Mouse (Mus musculus) heart, embryonic 16.5 days (tissue): Measurements from ENCODE around the gene Sik1. TPM values are rescaled to one million over a fixed set of nuclear protein-coding genes. Genes with fewer than 3 reads are reported as not detected.
"Not testable (repeated sequence)": the region's sequence is repeated elsewhere in the genome, so short reads cannot be mapped to it uniquely, and the experiment has no call there.

Experiments used
- ATAC-seq: fragments of 200-750 bp; cut with Nextera tagmentation; replicated peaks from 2 replicates; pipeline ENCODE4 v1.8.0; 2017; ENCODE audit warnings: moderate number of reproducible peaks; ENCODE audit not compliant: insufficient read depth, low FRiP score; ENCODE audit errors: extremely low read depth
- H3K27ac ChIP-seq: fragments of 300-500 bp; sonication (generic); 2 replicates; pipeline ENCODE4 v1.5.1; 2014; ENCODE audit warnings: mild to moderate bottlenecking, low read length, control low read depth, moderate library complexity
- H3K27me3 ChIP-seq: fragments of 300-500 bp; sonication (generic); 2 replicates; pipeline ENCODE4 v1.6.1; 2014; ENCODE audit warnings: low read length, mixed read lengths; ENCODE audit not compliant: control insufficient read depth, insufficient read depth
- H3K36me3 ChIP-seq: fragments of 300-500 bp; sonication (generic); 2 replicates; pipeline ENCODE4 v1.6.1; 2014; ENCODE audit not compliant: control insufficient read depth, insufficient read depth
- H3K4me1 ChIP-seq: fragments of 300-500 bp; sonication (generic); 2 replicates; pipeline ENCODE4 v1.6.1; 2014; ENCODE audit warnings: low read length, mixed read lengths; ENCODE audit not compliant: control insufficient read depth, insufficient read depth
- H3K4me2 ChIP-seq: fragments of 300-500 bp; sonication (generic); 2 replicates; pipeline ENCODE4 v1.6.1; 2014; ENCODE audit warnings: low read depth, mild to moderate bottlenecking, control low read depth, low read length
- H3K4me3 ChIP-seq: fragments of 300-500 bp; sonication (generic); 2 replicates; pipeline ENCODE4 v1.5.1; 2014; ENCODE audit warnings: mild to moderate bottlenecking, control low read depth, low read length
- H3K9ac ChIP-seq: fragments of 300-500 bp; sonication (generic); 2 replicates; pipeline ENCODE4 v1.6.1; 2014; ENCODE audit warnings: low read length, control low read depth
- H3K9me3 ChIP-seq: fragments of 300-500 bp; sonication (generic); replicated peaks from 2 replicates; pipeline ENCODE4 v1.6.1; 2016; ENCODE audit warnings: low read length; ENCODE audit not compliant: control insufficient read depth
- WGBS: fragments of 180-500 bp; shearing (Covaris S2); extraction: QIAGEN DNeasy Blood & Tissue Kit; methylation state at CpG from one replicate; pipeline ENCODE4 v1.1.7; 2014; 5-methylcytosine and 5-hydroxymethylcytosine counted together
- polyA plus RNA-seq: library from polyadenylated mRNA; unstranded; fragments of >200 nt; fragmentation: Nextera tagmentation; extraction: Ambion mirVana; gene quantifications from 2 replicates; pipeline ENCODE4 v1.2.1, GENCODE M21; 2015

Sik1 gene
- polyA plus RNA-seq, 1 experiment from 2014 or later = 13.0 TPM

GRCm38 (mm10) chr17:31896311-31896710 lies 40.7 kb upstream of the Sik1 start:
- 80% methylated on average over 7 of the region's 7 CpGs for WGBS
- H3K9me3 ChIP-seq = no peaks in the 10 kb centered on the region
- ATAC-seq = no peak
- H3K9ac ChIP-seq = no peak overlapping the region
- no peaks in the 10 kb centered on the region for H3K27me3 ChIP-seq
- H3K4me1 ChIP-seq = peaks cover 31% of the 10 kb centered on the region
- H3K4me2 ChIP-seq = no peak overlapping the region
- H3K4me3 ChIP-seq = no peak overlapping the region
- no peak overlapping the region; the same call in 1 of the 2 replicates for H3K27ac ChIP-seq
- no peaks in the 10 kb centered on the region for H3K36me3 ChIP-seq

DNA sequence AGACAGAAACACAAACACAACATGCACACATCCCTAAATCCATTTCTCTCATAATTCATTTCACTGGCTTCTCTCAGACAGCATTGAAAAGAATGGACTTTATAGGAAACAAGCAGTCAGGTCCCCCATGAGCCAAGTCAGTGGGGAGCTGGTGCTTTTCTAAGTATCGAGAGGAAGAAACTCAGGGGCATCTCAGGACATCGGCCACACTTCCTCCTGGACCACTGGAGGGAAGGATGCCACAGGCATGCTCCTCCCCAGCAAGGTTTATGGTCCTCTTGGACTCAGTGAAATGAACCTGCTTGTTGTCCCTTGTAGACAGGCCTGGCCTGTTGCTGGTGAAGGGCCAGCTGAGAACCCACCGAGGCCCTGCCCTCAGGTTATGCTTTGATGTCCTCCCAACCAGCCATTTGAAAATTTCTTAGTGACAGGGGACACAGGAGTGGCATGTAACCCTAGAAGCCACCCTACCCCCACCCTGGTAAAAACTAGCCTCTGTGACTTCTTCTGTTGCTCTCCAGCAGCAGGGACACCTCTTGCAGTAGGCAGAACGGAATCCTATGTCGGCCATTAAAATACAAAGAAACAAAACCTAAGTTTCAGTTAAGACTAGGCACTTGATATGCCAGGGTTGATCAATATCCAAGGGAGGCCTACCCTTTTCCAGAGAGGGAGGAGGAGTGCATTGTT lies 37.9 kb upstream of the Sik1 start:
- no peak overlapping the region for H3K4me2 ChIP-seq
- H3K27me3 ChIP-seq = no peaks in the 10 kb centered on the region
- no peak for ATAC-seq
- peak overlapping the region; percentile 49 for H3K27ac ChIP-seq
- H3K36me3 ChIP-seq = no peaks in the 10 kb centered on the region
- no peak overlapping the region for H3K4me3 ChIP-seq
- H3K9ac ChIP-seq = no peak overlapping the region
- H3K9me3 ChIP-seq = no peaks in the 10 kb centered on the region
- WGBS = 70% methylated on average over 5 of the region's 5 CpGs
- peaks cover 50% of the 10 kb centered on the region for H3K4me1 ChIP-seq

DNA sequence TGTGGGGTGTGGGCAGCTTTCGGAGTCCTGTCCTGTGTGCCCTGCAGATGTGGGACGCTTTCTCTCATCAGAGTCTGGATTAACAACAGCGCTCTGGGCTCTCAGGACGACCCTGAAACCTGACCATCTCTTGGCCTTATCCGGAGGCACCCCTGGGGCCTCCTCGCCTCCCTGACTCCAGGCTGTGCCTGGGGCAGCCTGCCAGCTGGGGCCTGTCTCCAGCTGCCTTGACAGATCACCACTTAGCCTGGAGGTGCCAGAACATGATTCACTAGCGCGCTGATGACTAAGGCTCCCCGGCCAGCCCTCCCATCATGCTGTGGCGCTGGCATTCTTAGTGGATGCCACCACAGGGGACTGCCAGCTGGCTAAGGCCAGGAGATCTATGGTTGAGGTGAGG lies 37.1 kb upstream of the Sik1 start:
- H3K27ac ChIP-seq = peak overlapping the region; percentile 78
- H3K4me3 ChIP-seq = no peak overlapping the region
- ATAC-seq = peak; percentile 91
- no peaks in the 10 kb centered on the region for H3K9me3 ChIP-seq
- WGBS = 14% methylated on average over 10 of the region's 10 CpGs
- H3K4me1 ChIP-seq = peaks cover 50% of the 10 kb centered on the region
- no peak overlapping the region for H3K4me2 ChIP-seq
- no peaks in the 10 kb centered on the region for H3K36me3 ChIP-seq
- no peaks in the 10 kb centered on the region for H3K27me3 ChIP-seq
- no peak overlapping the region for H3K9ac ChIP-seq

DNA sequence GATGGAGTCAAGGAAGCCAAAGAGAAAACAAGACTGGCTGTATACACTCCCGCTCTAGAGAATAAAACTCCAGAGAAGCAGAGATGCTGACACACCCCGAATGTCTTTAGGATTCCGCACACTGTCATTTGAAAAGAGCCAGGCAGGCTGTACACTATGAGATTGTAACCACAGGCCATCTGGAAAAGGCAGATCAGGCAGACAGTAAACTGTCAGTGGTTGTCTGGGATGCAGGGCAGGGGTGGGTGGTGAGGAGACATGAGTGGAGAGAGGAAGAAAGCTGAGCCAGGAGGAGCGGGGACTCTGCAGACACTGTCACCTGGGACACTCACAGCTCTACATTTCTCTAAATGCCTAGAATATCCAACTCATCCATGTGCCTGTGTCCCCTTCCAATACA lies 36.3 kb upstream of the Sik1 start:
- no peak for ATAC-seq
- Histone ChIP-seq H3K9me3 (no peaks in the 10 kb centered on the region), H3K27ac (peak overlapping the region; percentile 61), H3K4me2 (no peak overlapping the region), H3K27me3 (no peaks in the 10 kb centered on the region), H3K9ac (0 out of 2 replicates have a peak overlapping the region, but pooled peaks have one; percentile 30), H3K4me3 (no peak overlapping the region), H3K4me1 (peaks cover 44% of the 10 kb centered on the region), H3K36me3 (no peaks in the 10 kb centered on the region)
- WGBS = 51% methylated on average over 4 of the region's 4 CpGs

- H3K27me3 ChIP-seq = no peaks in the 10 kb centered on the region
- H3K4me3 ChIP-seq = no peak overlapping the region
- no peaks in the 10 kb centered on the region for H3K36me3 ChIP-seq
- no peak overlapping the region for H3K4me2 ChIP-seq
- H3K4me1 ChIP-seq = peaks cover 42% of the 10 kb centered on the region
- 57% methylated on average over 2 of the region's 2 CpGs for WGBS
- H3K9ac ChIP-seq = no peak overlapping the region
- H3K27ac ChIP-seq = peak overlapping the region; percentile 39; the same call in 1 of the 2 replicates
- no peak for ATAC-seq
- no peaks in the 10 kb centered on the region for H3K9me3 ChIP-seq
Measured at GRCm38 (mm10) chr17:31890311-31890951, 34.8 kb upstream of the Sik1 start.

DNA sequence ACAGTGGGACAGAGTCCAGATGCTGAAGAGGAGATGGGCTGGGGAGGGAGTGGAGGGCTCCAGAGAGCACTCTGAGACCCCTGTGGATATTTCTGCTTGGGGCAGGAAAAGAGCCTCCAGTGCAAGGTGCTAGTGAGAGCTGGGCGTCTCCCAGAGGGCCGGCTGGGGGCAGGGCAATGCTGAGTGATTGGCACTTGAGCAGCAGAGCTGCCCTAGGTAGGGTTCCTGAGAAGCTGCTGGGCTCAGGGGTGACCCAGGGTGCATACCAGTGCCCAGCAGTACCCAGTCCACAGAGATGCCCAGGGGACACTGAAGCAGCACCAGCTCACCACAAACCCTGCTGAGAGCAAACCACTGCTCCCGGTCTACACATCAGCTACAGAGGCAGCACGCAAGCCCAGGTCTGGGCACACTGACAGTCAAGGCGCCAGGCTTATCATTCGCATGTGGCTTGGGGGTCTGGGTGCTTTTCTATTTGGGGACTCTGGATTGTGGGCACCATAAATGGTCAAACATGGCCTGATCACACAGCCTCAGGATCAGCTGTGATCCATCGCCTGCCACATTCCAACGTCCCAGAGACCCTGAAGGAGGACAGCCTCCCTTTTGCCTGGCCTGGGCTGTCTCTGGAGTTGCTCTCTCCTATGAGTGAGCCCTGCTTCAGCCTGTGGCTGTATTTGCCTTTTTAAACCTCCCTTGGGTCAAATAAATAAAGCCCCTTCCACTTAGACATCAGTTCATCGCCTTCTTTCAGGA lies 34.0 kb upstream of the Sik1 start:
- Histone ChIP-seq H3K27me3 (no peaks in the 10 kb centered on the region), H3K9ac (peak overlapping the region; percentile 50), H3K4me3 (no peak overlapping the region), H3K4me2 (no peak overlapping the region), H3K9me3 (no peaks in the 10 kb centered on the region), H3K36me3 (no peaks in the 10 kb centered on the region), H3K27ac (peak overlapping the region; percentile 39), H3K4me1 (peaks cover 42% of the 10 kb centered on the region)
- WGBS = 41% methylated on average over 9 of the region's 9 CpGs
- no peak for ATAC-seq

- Histone ChIP-seq H3K4me1 (peaks cover 41% of the 10 kb centered on the region), H3K27ac (no peak overlapping the region)
Measured at GRCm38 (mm10) chr17:31888540-31888939, 32.9 kb upstream of the Sik1 start.

DNA sequence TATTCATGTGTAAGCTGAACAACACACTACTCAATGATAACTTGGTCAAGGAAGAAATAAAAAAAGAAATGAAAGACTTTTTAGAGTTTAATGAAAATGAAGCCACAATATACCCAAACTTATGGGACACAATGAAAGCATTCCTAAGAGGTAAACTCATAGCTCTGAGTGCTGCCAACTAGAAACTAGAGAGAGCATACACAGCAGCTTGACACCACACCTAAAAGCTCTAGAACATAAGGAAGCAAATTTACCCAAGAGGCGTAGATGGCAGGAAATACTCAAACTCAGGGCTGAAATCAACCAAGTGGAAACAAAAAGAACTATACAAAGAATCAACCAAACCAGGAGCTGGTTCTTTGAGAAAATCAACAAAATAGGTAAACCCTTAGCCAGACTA lies 29.1 kb upstream of the Sik1 start:
- 83% methylated on average over 1 of the region's 1 CpGs for WGBS
- H3K9me3 ChIP-seq, H3K4me2 ChIP-seq, H3K4me1 ChIP-seq, H3K36me3 ChIP-seq, H3K27me3 ChIP-seq, H3K27ac ChIP-seq, ATAC-seq, H3K9ac ChIP-seq, H3K4me3 ChIP-seq: not testable (repeated sequence)

More at GRCm38 (mm10) chr17:31888540-31888939, 32.9 kb upstream of the Sik1 start:
- no peaks in the 10 kb centered on the region for H3K27me3 ChIP-seq
- ATAC-seq = no peak
- WGBS = 49% methylated on average over 6 of the region's 6 CpGs
- H3K4me2 ChIP-seq = no peak overlapping the region
- H3K9me3 ChIP-seq = no peaks in the 10 kb centered on the region
- no peak overlapping the region for H3K9ac ChIP-seq
- H3K4me3 ChIP-seq = no peak overlapping the region
- H3K36me3 ChIP-seq = no peaks in the 10 kb centered on the region

DNA sequence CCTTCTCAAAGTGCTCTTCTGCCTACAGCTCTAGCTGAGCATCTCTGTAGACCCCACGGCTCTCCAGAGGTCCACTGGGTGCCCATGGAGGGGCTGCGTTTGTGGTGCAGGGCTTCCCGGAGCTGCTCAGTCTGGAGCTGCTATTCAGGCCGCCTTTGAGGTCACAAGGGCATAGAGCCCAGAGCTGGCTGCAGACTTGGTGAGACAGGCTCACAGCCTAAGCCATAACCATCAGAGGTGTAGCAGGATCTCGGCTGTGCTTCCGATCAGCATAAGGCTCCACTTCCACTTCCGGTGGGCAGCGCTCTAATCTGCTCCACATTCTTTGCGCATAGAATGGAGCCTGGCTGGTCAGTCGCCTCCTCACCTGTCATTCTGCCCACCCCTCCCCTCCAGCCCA lies 23.8 kb upstream of the Sik1 start:
- WGBS = 62% methylated on average over 10 of the region's 10 CpGs
- no peak overlapping the region for H3K4me3 ChIP-seq
- H3K4me2 ChIP-seq = no peak overlapping the region
- H3K27me3 ChIP-seq = no peaks in the 10 kb centered on the region
- no peaks in the 10 kb centered on the region for H3K9me3 ChIP-seq
- no peak overlapping the region for H3K9ac ChIP-seq
- H3K36me3 ChIP-seq = no peaks in the 10 kb centered on the region
- ATAC-seq = no peak
- peaks cover 6% of the 10 kb centered on the region; the same call in 1 of the 2 replicates for H3K4me1 ChIP-seq
- no peak overlapping the region for H3K27ac ChIP-seq
